Mouse (Mus musculus) bone marrow, adult 2 months (tissue): ENCODE data around the gene Slc10a4. TPM values are rescaled to one million over a fixed set of nuclear protein-coding genes. Genes with fewer than 3 reads are reported as not detected.

ENCODE experiments used
- H3K27ac ChIP-seq: fragments of 200-500 bp; 2 replicates; pipeline ENCODE4 v1.5.1; 2012; ENCODE audit warnings: low read depth, mild to moderate bottlenecking, control low read depth, inconsistent platforms, low read length; ENCODE audit not compliant: control insufficient read depth, poor library complexity, insufficient read depth
- H3K4me1 ChIP-seq: fragments of 200-500 bp; 2 replicates; pipeline ENCODE4 v1.6.1; 2011; ENCODE audit warnings: low read length; ENCODE audit not compliant: control insufficient read depth, insufficient read depth
- H3K4me3 ChIP-seq: fragments of 200-500 bp; replicated peaks from 2 replicates; pipeline ENCODE3; 2011; ENCODE audit warnings: mild to moderate bottlenecking, low read depth, low read length, control low read depth; ENCODE audit not compliant: control insufficient read depth
- CTCF ChIP-seq: fragments of 200-500 bp; IDR thresholded peaks from 2 replicates; pipeline ENCODE4 v1.5.1; 2011; ENCODE audit warnings: low read length, control low read depth; ENCODE audit not compliant: control insufficient read depth, insufficient read depth
- POLR2A ChIP-seq: fragments of 200-500 bp; IDR thresholded peaks from 2 replicates; pipeline ENCODE4 v1.6.1; 2011; ENCODE audit warnings: low read depth, mild to moderate bottlenecking, control low read depth, low read length, borderline replicate concordance; ENCODE audit not compliant: control insufficient read depth
- WGBS: fragments of 180-500 bp; shearing (Covaris S2); methylation state at CpG from one replicate; pipeline ENCODE4 v1.1.7; 2018; 5-methylcytosine and 5-hydroxymethylcytosine counted together
- polyA plus RNA-seq: library from polyadenylated mRNA; stranded (reverse); fragments of >200 nt; gene quantifications from 2 replicates; pipeline ENCODE4 v1.2.4, GENCODE M21; 2011; ENCODE audit warnings: low replicate concordance; ENCODE audit not compliant: missing spikeins, insufficient read depth, insufficient read length

Slc10a4 gene
- polyA plus RNA-seq, 1 experiment, result not detected

DNA sequence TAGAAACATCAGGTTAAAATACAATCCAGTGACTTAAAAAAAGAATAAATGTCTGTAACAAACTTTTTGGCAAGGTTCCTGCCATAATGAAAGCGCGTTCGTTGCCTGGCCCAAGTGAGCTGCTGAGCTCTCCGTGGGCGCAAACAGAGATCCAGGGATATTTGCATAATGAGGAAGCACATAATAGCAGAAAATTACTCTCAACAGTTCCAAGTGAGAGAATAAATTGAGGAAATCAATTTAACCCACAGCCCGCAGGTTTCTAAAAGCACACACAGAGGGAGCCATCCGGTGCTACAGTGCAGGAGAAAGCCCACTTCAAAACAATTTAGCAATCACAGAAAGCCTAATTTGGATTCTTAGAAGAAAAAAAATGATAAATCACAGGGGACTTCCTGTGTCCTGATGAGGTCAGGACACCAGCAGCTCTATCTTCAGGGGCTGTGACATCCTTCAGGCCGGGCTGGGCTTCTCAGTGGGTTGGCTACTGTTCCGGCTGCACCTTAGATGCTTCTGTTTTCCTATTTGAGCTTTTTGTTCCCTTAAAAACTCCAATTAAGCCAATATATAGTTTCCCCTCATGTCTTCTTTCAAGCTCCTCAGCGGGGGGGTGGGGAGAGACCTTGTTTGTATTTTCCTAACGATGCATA lies 54.9 kb downstream of the Slc10a4 start:
- Histone ChIP-seq H3K27ac (no peak overlapping the region), H3K4me1 (no peaks in the 10 kb centered on the region; the same call in 1 of the 2 replicates), H3K4me3 (no peak overlapping the region)
- WGBS, result 93% methylated on average over 11 of the region's 11 CpGs
- TF ChIP-seq POLR2A (no peak), CTCF (no peak)

Other genes starting within 250 kb of the Slc10a4 start
- 16.8 and 39.4 TPM in 2 replicates for gene Tec, start 138.4 kb upstream of the Slc10a4 start, polyA plus RNA-seq
- gene Slain2, start 92.6 kb upstream of the Slc10a4 start, polyA plus RNA-seq, result 9.3 and 18.4 TPM in 2 replicates
- not detected in 2 replicates for gene Gm10135, start 32.2 kb upstream of the Slc10a4 start, polyA plus RNA-seq
- gene Fryl, start 249.7 kb downstream of the Slc10a4 start, polyA plus RNA-seq, result 88.1 and 157 TPM in 2 replicates